Mouse (Mus musculus) bone marrow macrophage, adult 2 months (primary cell): ENCODE results near the gene Hoxa1.

ENCODE experiments used
- CTCF ChIP-seq: IDR thresholded peaks from 2 replicates; pipeline ENCODE4 v1.5.1; 2012; ENCODE audit warnings: low read depth, mild to moderate bottlenecking, low read length, moderate library complexity
- POLR2A ChIP-seq: IDR thresholded peaks from 2 replicates; pipeline ENCODE4 v1.6.1; 2012; ENCODE audit warnings: mild to moderate bottlenecking, low read depth, low read length, borderline replicate concordance

DNA sequence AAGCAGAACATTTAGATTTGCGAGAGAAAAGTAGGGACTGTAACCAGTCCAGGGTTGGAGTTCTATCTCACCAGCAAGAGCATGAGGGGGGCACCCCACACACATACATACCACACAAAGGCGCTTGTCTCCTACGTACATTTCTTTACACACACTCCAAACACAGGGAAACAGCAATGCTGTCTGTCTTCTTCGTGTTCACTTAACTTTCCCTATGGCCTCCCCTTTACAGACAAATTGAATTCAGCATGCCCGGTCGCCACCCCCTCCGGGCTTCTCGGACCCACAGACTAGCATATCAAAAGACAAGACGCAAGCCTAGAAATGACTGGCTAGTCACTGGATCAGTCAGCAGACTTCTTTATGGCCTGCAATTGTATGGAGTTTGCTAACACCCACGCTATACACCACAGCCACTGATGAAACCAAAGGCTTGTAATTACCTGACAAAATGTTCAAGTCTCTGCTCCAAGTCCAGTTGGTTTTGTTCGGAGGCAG is 22.1 kb upstream of the Hoxa1 start:
- TF ChIP-seq CTCF: no peak
- no peak for TF ChIP-seq POLR2A
